Comparison of ENCODE assay signal across 9 mouse cellular contexts in genomic region chr10:69924845-69925244, GRCm38 (mm10).
DNase-seq lines count a peak whose midpoint lies in the region; ATAC-seq and TF ChIP-seq lines count a peak whose summit lies in the region.
"Had no signal": no experiment of that assay in that cellular context is flagged by ENCODE, and none has a peak within 500 bp of the region (broad histone marks: within the 10 kb centered on the region; RNA-seq: fewer than 3 reads in every experiment).

No protein-coding gene starts in this region.

- peak overlapping the region; percentile 47 for H3K4me3 ChIP-seq in heart, embryonic 12.5 days
- no peak overlapping the region for H3K4me3 ChIP-seq in forebrain, postnatal 0 days (ENCODE audit: low read depth, low read length)

- H3K36me3 ChIP-seq in heart, embryonic 12.5 days = peaks cover 7% of the 10 kb centered on the region; the same call in 1 of the 2 replicates
- 0 out of 2 replicates have a peak, but pooled peaks cover 2% of the 10 kb centered on the region for H3K36me3 ChIP-seq in forebrain, postnatal 0 days (ENCODE audit: insufficient read depth)
- H3K36me3 ChIP-seq: G1E had no signal

- 3% methylated on average over 14 of the region's 14 CpGs for WGBS in heart, embryonic 12.5 days
- 13% methylated on average over 14 of the region's 14 CpGs for WGBS in forebrain, postnatal 0 days

- peaks cover 44% of the 10 kb centered on the region for H3K4me1 ChIP-seq in heart, embryonic 12.5 days (replicated peaks)
- no peaks in the 10 kb centered on the region for H3K4me1 ChIP-seq in forebrain, postnatal 0 days (ENCODE audit: insufficient read depth)

- peak overlapping the region; percentile 75 for H3K4me2 ChIP-seq in heart, embryonic 12.5 days
- H3K4me2 ChIP-seq in forebrain, postnatal 0 days (ENCODE audit: low read depth) = peak overlapping the region; percentile 26; the same call in 1 of the 2 replicates

- ATAC-seq in heart, embryonic 12.5 days (ENCODE audit: insufficient number of reproducible peaks, low FRiP score) = peak; percentile 57
- ATAC-seq in forebrain, postnatal 0 days = no peak
- ATAC-seq in CD4-positive, CD25-positive, alpha-beta regulatory T cell, adult 4 months = no peak

- intact Hi-C loops in heart, postnatal 25 days (cut with DNase I) = no loop called here
- intact Hi-C loops in gastrocnemius, postnatal 36 days (cut with DNase I) = no loop called here

- TF ChIP-seq CTCF in forebrain, postnatal 0 days (IDR thresholded peaks at IDR 0.05; ENCODE audit: low read depth) = no peak

- H3K27me3 ChIP-seq in heart, embryonic 12.5 days (replicated peaks) = no peaks in the 10 kb centered on the region
- no peaks in the 10 kb centered on the region for H3K27me3 ChIP-seq in forebrain, postnatal 0 days (ENCODE audit: insufficient read depth, low read length)

- peak overlapping the region; percentile 84 for H3K27ac ChIP-seq in heart, embryonic 12.5 days (ENCODE audit: poor library complexity, severe bottlenecking)
- H3K27ac ChIP-seq in forebrain, postnatal 0 days (ENCODE audit: low read depth, low read length) = no peak overlapping the region

- no peaks in the 10 kb centered on the region for H3K9me3 ChIP-seq in heart, embryonic 12.5 days (replicated peaks)
- no peaks in the 10 kb centered on the region for H3K9me3 ChIP-seq in forebrain, postnatal 0 days (ENCODE audit: low read length)

- H3K9ac ChIP-seq in heart, embryonic 12.5 days = peak overlapping the region; percentile 61
- H3K9ac ChIP-seq in forebrain, postnatal 0 days = no peak overlapping the region

- no peak for DNase-seq in heart, postnatal 25 days (ENCODE audit: low spot score)
- DNase-seq in forebrain, postnatal 0 days = no peak
- DNase-seq in kidney, postnatal 14 days = peak; percentile 37
- DNase-seq in neural tube, embryonic 10.5 days (ENCODE audit: extremely low spot score, low spot score) = peak; percentile 26
- no peak for DNase-seq in left cerebral cortex, adult 11 months (ENCODE audit: low spot score)
- no peak for DNase-seq in gastrocnemius, postnatal 36 days

Comparison
In these comparisons a context has a peak if more than half of its experiments do, and no peak if none do; other contexts are left out.
1. DNase-seq: peak in kidney, postnatal 14 days (single experiment) and neural tube, embryonic 10.5 days (single experiment); none in heart, postnatal 25 days (single experiment), forebrain, postnatal 0 days (single experiment), left cerebral cortex, adult 11 months (single experiment) and gastrocnemius, postnatal 36 days (0 of 2).